Mouse (Mus musculus): Measurements from ENCODE around the gene Rnase1.

The Rnase1 gene

GRCm38 (mm10) chr14:51140342-51140741 is 6.2 kb downstream of the Rnase1 start:
- DNase-seq (ENCODE audit: low spot score) = no peak

GRCm38 (mm10) chr14:51132372-51132771 is 14.2 kb downstream of the Rnase1 start:
- DNase-seq (ENCODE audit: low spot score) = no peak

- no peak for DNase-seq (ENCODE audit: low spot score)
These were observed 15.3 kb downstream of the Rnase1 start for GRCm38 (mm10) chr14:51131086-51131815.

- no peak for DNase-seq (ENCODE audit: low spot score)
These were observed 16.2 kb downstream of the Rnase1 start for GRCm38 (mm10) chr14:51130315-51130940.

- DNase-seq (ENCODE audit: low spot score) = no peak
These were observed 17.0 kb downstream of the Rnase1 start for GRCm38 (mm10) chr14:51129624-51129975.

- DNase-seq (ENCODE audit: low spot score) = peak; percentile 49
These were observed 17.6 kb downstream of the Rnase1 start for GRCm38 (mm10) chr14:51128775-51129623.

GRCm38 (mm10) chr14:51127648-51128258 is 18.8 kb downstream of the Rnase1 start:
- DNase-seq (ENCODE audit: low spot score) = no peak

GRCm38 (mm10) chr14:51125684-51126083 is 20.9 kb downstream of the Rnase1 start:
- no peak for DNase-seq (ENCODE audit: low spot score)

GRCm38 (mm10) chr14:51113916-51114560 is 32.5 kb downstream of the Rnase1 start, which contains the start of gene Eddm3b:
TSS of gene Eddm3b (plus strand) at chr14:51114426.
- no peak for DNase-seq (ENCODE audit: low spot score)

- DNase-seq (ENCODE audit: low spot score) = no peak
These were observed 33.1 kb downstream of the Rnase1 start for GRCm38 (mm10) chr14:51113476-51113875.

- DNase-seq (ENCODE audit: low spot score) = no peak
These were observed 34.6 kb downstream of the Rnase1 start for GRCm38 (mm10) chr14:51111966-51112365.

GRCm38 (mm10) chr14:51106449-51106967 is 40.1 kb downstream of the Rnase1 start:
- DNase-seq (ENCODE audit: low spot score) = no peak

GRCm38 (mm10) chr14:51104366-51104765 is 42.2 kb downstream of the Rnase1 start:
- no peak for DNase-seq (ENCODE audit: low spot score)

- DNase-seq (ENCODE audit: low spot score) = peak; percentile 59
These were observed 43.4 kb downstream of the Rnase1 start for GRCm38 (mm10) chr14:51103217-51103616.

GRCm38 (mm10) chr14:51101284-51101683 is 45.3 kb downstream of the Rnase1 start:
- no peak for DNase-seq (ENCODE audit: low spot score)

GRCm38 (mm10) chr14:51098921-51099320 is 47.7 kb downstream of the Rnase1 start:
- DNase-seq (ENCODE audit: low spot score) = no peak

GRCm38 (mm10) chr14:51098300-51098699 is 48.3 kb downstream of the Rnase1 start:
- DNase-seq (ENCODE audit: low spot score) = peak; percentile 86

- peak; percentile 74 for DNase-seq (ENCODE audit: low spot score)
These were observed 50.7 kb downstream of the Rnase1 start for GRCm38 (mm10) chr14:51095736-51096524.
